Mouse (Mus musculus): Measurements from ENCODE around the gene St3gal3. TPM values are rescaled to one million over a fixed set of nuclear protein-coding genes. Genes with fewer than 3 reads are reported as not detected.

Gene St3gal3
- total and polyA plus RNA-seq, 3 experiments: 6.9 to 13.8 (median 13.4) TPM

- Histone ChIP-seq H3K4me3 (ENCODE audit: low read depth, low read length) (no peak overlapping the region), H3K36me3 (replicated peaks) (peaks cover 27% of the 10 kb centered on the region), H3K4me1 (ENCODE audit: insufficient read depth, low read depth, low read length) (peaks cover 18% of the 10 kb centered on the region), H3K9me3 (replicated peaks) (no peaks in the 10 kb centered on the region), H3K27me3 (ENCODE audit: insufficient read depth, low read length) (no peaks in the 10 kb centered on the region)
- DNase-seq (ENCODE audit: low spot score) (no peak), ATAC-seq (ENCODE audit: extremely low read depth, insufficient number of reproducible peaks, low FRiP score, poor library complexity, severe bottlenecking) (no peak)
- TF ChIP-seq TAL1 (conservative IDR thresholded peaks at IDR 0.05; ENCODE audit: low read depth, low read length) (no peak), POLR2AphosphoS5 (IDR thresholded peaks at IDR 0.05; ENCODE audit: insufficient replicate concordance, low read depth, low read length) (no peak), GATA1 (IDR thresholded peaks at IDR 0.05; ENCODE audit: borderline replicate concordance, low read length) (no peak), CTCF (IDR thresholded peaks at IDR 0.05; ENCODE audit: low read depth, low read length) (no peak), GATA2 (IDR thresholded peaks at IDR 0.05; ENCODE audit: borderline replicate concordance, low read depth, low read length) (no peak)
Observed at GRCm38 (mm10) chr4:117977371-117977770, 157.3 kb downstream of the St3gal3 start.

- Histone ChIP-seq H3K9me3 (replicated peaks) (no peaks in the 10 kb centered on the region), H3K27me3 (ENCODE audit: insufficient read depth, low read length) (no peaks in the 10 kb centered on the region), H3K4me1 (ENCODE audit: insufficient read depth, low read depth, low read length) (peaks cover 12% of the 10 kb centered on the region), H3K4me3 (ENCODE audit: low read depth, low read length) (no peak overlapping the region), H3K36me3 (replicated peaks) (peaks cover 25% of the 10 kb centered on the region)
- TF ChIP-seq TAL1 (conservative IDR thresholded peaks at IDR 0.05; ENCODE audit: low read depth, low read length): no peak
- TF ChIP-seq POLR2AphosphoS5 (IDR thresholded peaks at IDR 0.05; ENCODE audit: insufficient replicate concordance, low read depth, low read length): no peak
- no peak for TF ChIP-seq GATA2 (IDR thresholded peaks at IDR 0.05; ENCODE audit: borderline replicate concordance, low read depth, low read length)
- no peak for TF ChIP-seq GATA1 (IDR thresholded peaks at IDR 0.05; ENCODE audit: borderline replicate concordance, low read length)
- TF ChIP-seq CTCF (IDR thresholded peaks at IDR 0.05; ENCODE audit: low read depth, low read length): no peak
- DNase-seq (ENCODE audit: low spot score): no peak
- ATAC-seq (ENCODE audit: extremely low read depth, insufficient number of reproducible peaks, low FRiP score, poor library complexity, severe bottlenecking): no peak
Observed at GRCm38 (mm10) chr4:117975820-117976219, 158.9 kb downstream of the St3gal3 start.

GRCm38 (mm10) chr4:117974719-117975118 is 160.0 kb downstream of the St3gal3 start:
- H3K4me1 ChIP-seq (ENCODE audit: insufficient read depth, low read depth, low read length): peaks cover 3% of the 10 kb centered on the region; the same call in 1 of the 2 replicates
- TF ChIP-seq TAL1 (conservative IDR thresholded peaks at IDR 0.05; ENCODE audit: low read depth, low read length) (no peak), GATA1 (IDR thresholded peaks at IDR 0.05; ENCODE audit: borderline replicate concordance, low read length) (no peak), GATA2 (IDR thresholded peaks at IDR 0.05; ENCODE audit: borderline replicate concordance, low read depth, low read length) (no peak), POLR2AphosphoS5 (IDR thresholded peaks at IDR 0.05; ENCODE audit: insufficient replicate concordance, low read depth, low read length) (no peak), CTCF (IDR thresholded peaks at IDR 0.05; ENCODE audit: low read depth, low read length) (no peak)
- H3K9me3 ChIP-seq (replicated peaks): no peaks in the 10 kb centered on the region
- ATAC-seq (ENCODE audit: extremely low read depth, insufficient number of reproducible peaks, low FRiP score, poor library complexity, severe bottlenecking) (no peak), DNase-seq (ENCODE audit: low spot score) (no peak)
- peaks cover 31% of the 10 kb centered on the region for H3K36me3 ChIP-seq (replicated peaks)
- no peaks in the 10 kb centered on the region for H3K27me3 ChIP-seq (ENCODE audit: insufficient read depth, low read length)
- H3K4me3 ChIP-seq (ENCODE audit: low read depth, low read length): no peak overlapping the region

- TF ChIP-seq GATA1 (IDR thresholded peaks at IDR 0.05; ENCODE audit: borderline replicate concordance, low read length): no peak
- no peaks in the 10 kb centered on the region for H3K27me3 ChIP-seq (ENCODE audit: insufficient read depth, low read length)
- H3K36me3 ChIP-seq (replicated peaks): peaks cover 31% of the 10 kb centered on the region
- no peak overlapping the region for H3K4me3 ChIP-seq (ENCODE audit: low read depth, low read length)
- DNase-seq (ENCODE audit: low spot score) (no peak), ATAC-seq (ENCODE audit: extremely low read depth, insufficient number of reproducible peaks, low FRiP score, poor library complexity, severe bottlenecking) (no peak)
- H3K4me1 ChIP-seq (ENCODE audit: insufficient read depth, low read depth, low read length): no peaks in the 10 kb centered on the region
- H3K9me3 ChIP-seq (replicated peaks): no peaks in the 10 kb centered on the region
Observed at GRCm38 (mm10) chr4:117972999-117973398, 161.7 kb downstream of the St3gal3 start.

GRCm38 (mm10) chr4:117964346-117965025 is 170.2 kb downstream of the St3gal3 start:
- no peaks in the 10 kb centered on the region for H3K4me1 ChIP-seq (ENCODE audit: insufficient read depth, low read depth, low read length)
- DNase-seq (ENCODE audit: low spot score) (no peak), ATAC-seq (ENCODE audit: extremely low read depth, insufficient number of reproducible peaks, low FRiP score, poor library complexity, severe bottlenecking) (no peak)
- H3K4me3 ChIP-seq (ENCODE audit: low read depth, low read length): no peak overlapping the region
- no peaks in the 10 kb centered on the region for H3K9me3 ChIP-seq (replicated peaks)
- TF ChIP-seq POLR2AphosphoS5 (IDR thresholded peaks at IDR 0.05; ENCODE audit: insufficient replicate concordance, low read depth, low read length) (no peak), GATA1 (IDR thresholded peaks at IDR 0.05; ENCODE audit: borderline replicate concordance, low read length) (no peak)
- no peaks in the 10 kb centered on the region for H3K27me3 ChIP-seq (ENCODE audit: insufficient read depth, low read length)
- peaks cover 55% of the 10 kb centered on the region for H3K36me3 ChIP-seq (replicated peaks)

GRCm38 (mm10) chr4:117957492-117957891 is 177.2 kb downstream of the St3gal3 start:
- H3K27me3 ChIP-seq (ENCODE audit: insufficient read depth, low read length): no peaks in the 10 kb centered on the region
- no peak overlapping the region for H3K4me3 ChIP-seq (ENCODE audit: low read depth, low read length)
- no peak for ATAC-seq (ENCODE audit: extremely low read depth, insufficient number of reproducible peaks, low FRiP score, poor library complexity, severe bottlenecking)
- H3K9me3 ChIP-seq (replicated peaks): peaks cover 1% of the 10 kb centered on the region; the same call in 1 of the 2 replicates
- TF ChIP-seq TAL1 (conservative IDR thresholded peaks at IDR 0.05; ENCODE audit: low read depth, low read length) (no peak), GATA2 (IDR thresholded peaks at IDR 0.05; ENCODE audit: borderline replicate concordance, low read depth, low read length) (no peak), POLR2AphosphoS5 (IDR thresholded peaks at IDR 0.05; ENCODE audit: insufficient replicate concordance, low read depth, low read length) (no peak), CTCF (IDR thresholded peaks at IDR 0.05; ENCODE audit: low read depth, low read length) (no peak), GATA1 (IDR thresholded peaks at IDR 0.05; ENCODE audit: borderline replicate concordance, low read length) (no peak)
- H3K4me1 ChIP-seq (ENCODE audit: insufficient read depth, low read depth, low read length): no peaks in the 10 kb centered on the region
- H3K36me3 ChIP-seq (replicated peaks): peaks cover 92% of the 10 kb centered on the region
- DNase-seq (ENCODE audit: low spot score): no peak

Measured in G1E (cell line).